Mouse (Mus musculus): ENCODE results near the gene Ankrd13d. TPM values are rescaled to one million over a fixed set of nuclear protein-coding genes. Genes with fewer than 3 reads are reported as not detected.
A peak's percentile ranks its signal among the peaks of the same experiment; 100 is the strongest.

Gene Ankrd13d
- total RNA-seq, 2 experiments from 2014 or later, result 68.7 to 75.0 TPM

GRCm38 (mm10) chr19:4309776-4310185 lies 26.8 kb upstream of the Ankrd13d start:
- TF ChIP-seq CTCF (IDR thresholded peaks at IDR 0.05), result peak; percentile 75
- H3K4me3 ChIP-seq, result no peak overlapping the region
- DNase-seq (ENCODE audit: extremely low spot score in 1 of 2, low spot score in 2 of 2), result no peak
- no peak overlapping the region for H3K27ac ChIP-seq
- intact Hi-C loops (cut with DNase I), result loop anchor here (1.0 to 5.0 kb wide), 2 partner anchors 52 to 207 kb away; no protein-coding TSS in a partner anchor

DNA sequence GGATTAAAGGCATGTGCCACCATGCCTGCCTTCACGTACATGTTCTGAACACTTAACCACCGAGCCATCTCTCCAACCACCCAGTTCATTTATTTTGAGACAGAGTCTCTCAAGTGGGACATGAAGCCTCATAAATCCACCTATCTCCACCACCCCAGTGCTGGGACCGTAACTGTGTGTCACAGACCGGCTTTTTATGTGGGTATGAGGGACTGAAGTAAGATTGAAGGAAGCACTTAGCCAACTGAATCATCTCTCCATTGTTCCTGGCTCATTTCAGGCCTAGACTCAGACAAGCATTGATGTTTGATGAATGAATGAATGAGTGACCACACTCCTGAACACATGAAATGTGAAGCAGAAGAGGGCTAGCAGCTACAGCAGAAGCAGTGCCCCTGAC lies 26.4 kb upstream of the Ankrd13d start:
- no peak overlapping the region for H3K27ac ChIP-seq
- H3K4me3 ChIP-seq, result no peak overlapping the region
- intact Hi-C loops (cut with DNase I), result loop anchor here (5.0 kb wide), 1 partner anchor 207 kb away; no protein-coding TSS in a partner anchor

DNA sequence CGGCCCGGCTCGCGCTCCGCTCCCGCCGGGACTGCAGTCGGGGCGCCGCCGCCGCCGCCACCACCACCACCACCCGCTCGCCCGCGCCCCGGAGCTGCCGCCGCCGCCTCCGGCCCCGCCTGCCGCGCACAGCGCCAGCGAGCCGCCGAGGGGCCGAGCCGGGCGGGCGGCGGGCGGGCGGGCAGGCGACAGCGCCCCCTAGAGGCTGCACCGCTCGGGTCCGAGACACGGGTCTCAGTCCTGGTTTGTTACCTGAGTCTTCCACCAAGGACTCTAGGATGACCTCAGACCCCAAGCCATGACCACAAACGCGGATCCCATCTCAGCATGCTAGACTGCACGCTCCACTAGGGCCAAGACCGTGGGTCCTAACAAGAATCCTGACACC lies 23.2 kb upstream of the Ankrd13d start, which contains the start of gene Grk2:
Grk2 (minus strand) TSS at position 33 of the 388 bp plus-strand sequence.
- intact Hi-C loops (cut with DNase I), result loop anchor here (1.0 to 5.0 kb wide), 3 partner anchors 23 to 204 kb away; partner anchors contain the start of gene Ankrd13d
- peak within 1 kb of the TSS; percentile 71 for H3K4me3 ChIP-seq
- TF ChIP-seq CTCF (IDR thresholded peaks at IDR 0.05), result peak; percentile 74
- H3K27ac ChIP-seq, result peak within 1 kb of the TSS; percentile 96
- DNase-seq (ENCODE audit: extremely low spot score in 1 of 2, low spot score in 2 of 2), result peak; percentile 83 to 85

More for the DNA sequence above, 26.4 kb upstream of the Ankrd13d start:
- no peak for DNase-seq (ENCODE audit: extremely low spot score in 1 of 2, low spot score in 2 of 2)
- TF ChIP-seq CTCF (IDR thresholded peaks at IDR 0.05), result no peak

GRCm38 (mm10) chr19:4305491-4306189 lies 22.7 kb upstream of the Ankrd13d start:
- intact Hi-C loops (cut with DNase I), result loop anchor here (1.0 to 5.0 kb wide), 3 partner anchors 22 to 203 kb away; partner anchors contain the start of gene Ankrd13d

GRCm38 (mm10) chr19:4304871-4305321 lies 22.0 kb upstream of the Ankrd13d start:
- DNase-seq (ENCODE audit: extremely low spot score in 1 of 2, low spot score in 2 of 2), result no peak
- intact Hi-C loops (cut with DNase I), result loop anchor here (5.0 kb wide), 1 partner anchor 203 kb away; no protein-coding TSS in a partner anchor
- Histone ChIP-seq H3K27ac (no peak overlapping the region; the same call in 1 of the 2 replicates), H3K4me3 (peak overlapping the region; percentile 71)
- no peak for TF ChIP-seq CTCF (IDR thresholded peaks at IDR 0.05)

More at GRCm38 (mm10) chr19:4305491-4306189, 22.7 kb upstream of the Ankrd13d start:
- TF ChIP-seq CTCF (IDR thresholded peaks at IDR 0.05), result no peak
- DNase-seq (ENCODE audit: extremely low spot score in 1 of 2, low spot score in 2 of 2), result peak in 1 of 2 experiments; percentile 53
- Histone ChIP-seq H3K27ac (peak overlapping the region; percentile 96), H3K4me3 (peak overlapping the region; percentile 71)

DNA sequence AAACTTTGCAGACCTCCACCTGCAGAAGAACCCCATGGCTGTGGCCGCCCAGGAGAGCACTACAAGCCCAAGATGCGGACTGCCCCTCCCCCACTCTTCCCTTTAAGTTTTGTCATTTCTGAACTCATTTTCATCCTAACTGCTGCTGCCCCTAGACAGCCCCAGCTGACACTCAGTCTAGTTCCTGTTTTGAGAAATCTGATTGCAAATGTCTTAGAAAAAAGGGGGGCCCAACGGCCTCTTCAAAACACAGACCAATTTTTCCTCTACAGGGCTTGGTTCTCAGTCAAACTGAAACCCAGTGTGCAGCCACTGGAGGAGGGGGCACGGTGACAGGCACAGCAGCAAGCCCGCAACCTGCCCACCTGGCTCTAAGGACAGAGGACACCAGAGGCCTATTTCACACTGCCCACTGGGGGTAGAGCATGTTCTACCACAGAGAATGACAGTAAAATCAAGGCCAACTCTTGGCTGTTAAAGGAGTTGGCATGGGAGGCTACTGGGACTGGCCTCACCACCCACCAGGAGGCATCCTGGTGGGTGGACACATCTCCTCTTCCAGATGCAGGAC lies 21.4 kb upstream of the Ankrd13d start:
- no peak for DNase-seq (ENCODE audit: extremely low spot score in 1 of 2, low spot score in 2 of 2)
- peak overlapping the region; percentile 71 for H3K4me3 ChIP-seq
- TF ChIP-seq CTCF (IDR thresholded peaks at IDR 0.05), result no peak
- peak overlapping the region; percentile 2; the same call in 1 of the 2 replicates for H3K27ac ChIP-seq
- intact Hi-C loops (cut with DNase I), result no loop called here

- intact Hi-C loops (cut with DNase I), result no loop called here
Observed at GRCm38 (mm10) chr19:4303640-4303995, 20.7 kb upstream of the Ankrd13d start.

GRCm38 (mm10) chr19:4302936-4303639 lies 20.2 kb upstream of the Ankrd13d start:
- DNase-seq (ENCODE audit: extremely low spot score in 1 of 2, low spot score in 2 of 2), result no peak
- peak overlapping the region; percentile 8; the same call in 1 of the 2 replicates for H3K4me3 ChIP-seq

More at GRCm38 (mm10) chr19:4303640-4303995, 20.7 kb upstream of the Ankrd13d start:
- DNase-seq (ENCODE audit: extremely low spot score in 1 of 2, low spot score in 2 of 2), result no peak
- no peak for TF ChIP-seq CTCF (IDR thresholded peaks at IDR 0.05)
- H3K4me3 ChIP-seq, result peak overlapping the region; percentile 8; the same call in 1 of the 2 replicates
- peak overlapping the region; percentile 85; the same call in 1 of the 2 replicates for H3K27ac ChIP-seq

GRCm38 (mm10) chr19:4301735-4302651 lies 19.1 kb upstream of the Ankrd13d start:
- intact Hi-C loops (cut with DNase I), result no loop called here
- no peak for TF ChIP-seq CTCF (IDR thresholded peaks at IDR 0.05)
- peak overlapping the region; percentile 85 for H3K27ac ChIP-seq
- DNase-seq (ENCODE audit: extremely low spot score in 1 of 2, low spot score in 2 of 2), result peak; percentile 38 to 46
- peak overlapping the region; percentile 4; the same call in 1 of the 2 replicates for H3K4me3 ChIP-seq

More at GRCm38 (mm10) chr19:4302936-4303639, 20.2 kb upstream of the Ankrd13d start:
- H3K27ac ChIP-seq, result peak overlapping the region; percentile 85
- no peak for TF ChIP-seq CTCF (IDR thresholded peaks at IDR 0.05)
- intact Hi-C loops (cut with DNase I), result no loop called here

Measured in left cerebral cortex, adult 2 months (tissue).